ENCODE assay signal across 22 mouse cellular contexts in genomic region chr2:19633406-19633920, GRCm38 (mm10). TPM values are rescaled to one million over a fixed set of nuclear protein-coding genes. Genes with fewer than 3 reads are reported as not detected.
DNase-seq lines count a peak whose midpoint lies in the region; ATAC-seq lines count a peak whose summit lies in the region.
"Had no signal": no experiment of that assay in that cellular context is flagged by ENCODE, and none has a peak within 500 bp of the region (broad histone marks: within the 10 kb centered on the region; RNA-seq: fewer than 3 reads in every experiment).

No protein-coding gene starts in this region.

- H3K4me2 ChIP-seq in embryonic facial prominence, embryonic 14.5 days (ENCODE audit: low read depth, low read length) = no peak overlapping the region
- no peak overlapping the region for H3K4me2 ChIP-seq in midbrain, embryonic 14.5 days (ENCODE audit: low read length)
- H3K4me2 ChIP-seq in midbrain, embryonic 16.5 days (ENCODE audit: low read length) = no peak overlapping the region
- H3K4me2 ChIP-seq: embryonic facial prominence, embryonic 13.5 days; heart, embryonic 12.5 days; hindbrain, embryonic 15.5 days had no signal

- no peaks in the 10 kb centered on the region for H3K9me3 ChIP-seq in embryonic facial prominence, embryonic 14.5 days (ENCODE audit: control insufficient read depth, low read length)
- H3K9me3 ChIP-seq in embryonic facial prominence, embryonic 10.5 days = no peaks in the 10 kb centered on the region
- H3K9me3 ChIP-seq in midbrain, embryonic 14.5 days (ENCODE audit: control insufficient read depth, low read length) = no peaks in the 10 kb centered on the region
- no peaks in the 10 kb centered on the region for H3K9me3 ChIP-seq in midbrain, embryonic 16.5 days (replicated peaks; ENCODE audit: control insufficient read depth, low read length, poor library complexity, severe bottlenecking)
- H3K9me3 ChIP-seq: embryonic facial prominence, embryonic 13.5 days; forebrain, embryonic 10.5 days; hindbrain, embryonic 10.5 days; hindbrain, embryonic 15.5 days had no signal

- H3K36me3 ChIP-seq in embryonic facial prominence, embryonic 14.5 days (ENCODE audit: control insufficient read depth, insufficient read depth, low read length) = no peaks in the 10 kb centered on the region
- no peaks in the 10 kb centered on the region for H3K36me3 ChIP-seq in embryonic facial prominence, embryonic 10.5 days (replicated peaks)
- no peaks in the 10 kb centered on the region for H3K36me3 ChIP-seq in midbrain, embryonic 14.5 days (ENCODE audit: control insufficient read depth, insufficient read depth, low read length)
- H3K36me3 ChIP-seq in midbrain, embryonic 16.5 days (ENCODE audit: control insufficient read depth, insufficient read depth, low read length) = no peaks in the 10 kb centered on the region
- H3K36me3 ChIP-seq: embryonic facial prominence, embryonic 13.5 days; forebrain, embryonic 10.5 days; heart, embryonic 12.5 days; hindbrain, embryonic 10.5 days; hindbrain, embryonic 15.5 days had no signal

- no peak overlapping the region for H3K9ac ChIP-seq in embryonic facial prominence, embryonic 14.5 days (ENCODE audit: low read depth, low read length)
- H3K9ac ChIP-seq in midbrain, embryonic 14.5 days (replicated peaks; ENCODE audit: low read length) = no peak overlapping the region
- H3K9ac ChIP-seq in midbrain, embryonic 16.5 days (ENCODE audit: low read depth, low read length) = no peak overlapping the region
- H3K9ac ChIP-seq: embryonic facial prominence, embryonic 13.5 days; heart, embryonic 12.5 days; hindbrain, embryonic 15.5 days had no signal

- peak; percentile 20 for DNase-seq in embryonic facial prominence, embryonic 14.5 days (ENCODE audit: low spot score)
- no peak for DNase-seq in embryonic facial prominence, embryonic 10.5 days (ENCODE audit: low spot score)
- DNase-seq in midbrain, embryonic 14.5 days = peak; percentile 23
- DNase-seq in Muller cell, postnatal 12 days (ENCODE audit: inconsistent ontology term) = peak; percentile 91
- no peak for DNase-seq in adrenal gland, postnatal 10 days
- DNase-seq in liver = no peak
- DNase-seq: adrenal gland, adult 8-10 months; cerebellum, adult 11-12 months; cerebellum, adult 9-10 months; cerebellum, postnatal 25 days; gastrocnemius, adult 2 months; gastrocnemius, postnatal 25 days had no signal

- no peak for ATAC-seq in embryonic facial prominence, embryonic 14.5 days (ENCODE audit: low read depth)
- no peak for ATAC-seq in midbrain, embryonic 14.5 days (ENCODE audit: low FRiP score, low TSS enrichment)
- ATAC-seq in midbrain, embryonic 16.5 days = no peak
- ATAC-seq: forebrain, embryonic 14.5 days; inflammation-experienced regulatory T-cells, adult 6 months had no signal

- H3K27ac ChIP-seq in embryonic facial prominence, embryonic 14.5 days (replicated peaks; ENCODE audit: low read depth, low read length) = no peak overlapping the region
- H3K27ac ChIP-seq in embryonic facial prominence, embryonic 10.5 days (replicated peaks) = no peak overlapping the region
- H3K27ac ChIP-seq in midbrain, embryonic 14.5 days (replicated peaks; ENCODE audit: low read depth, low read length) = no peak overlapping the region
- no peak overlapping the region for H3K27ac ChIP-seq in midbrain, embryonic 16.5 days (ENCODE audit: low read length)
- H3K27ac ChIP-seq: embryonic facial prominence, embryonic 13.5 days; forebrain, embryonic 10.5 days; gastrocnemius, adult 2 months; hindbrain, embryonic 10.5 days; hindbrain, embryonic 15.5 days had no signal

- WGBS in embryonic facial prominence, embryonic 14.5 days = 80% methylated on average over 2 of the region's 2 CpGs
- 85% methylated on average over 2 of the region's 2 CpGs for WGBS in embryonic facial prominence, embryonic 10.5 days
- WGBS in midbrain, embryonic 14.5 days = 76% methylated on average over 2 of the region's 2 CpGs
- WGBS in midbrain, embryonic 16.5 days = 65% methylated on average over 2 of the region's 2 CpGs

- H3K4me3 ChIP-seq in embryonic facial prominence, embryonic 14.5 days (ENCODE audit: low read depth, low read length) = no peak overlapping the region
- no peak overlapping the region for H3K4me3 ChIP-seq in embryonic facial prominence, embryonic 10.5 days
- H3K4me3 ChIP-seq in midbrain, embryonic 14.5 days (replicated peaks; ENCODE audit: low read depth, low read length) = no peak overlapping the region
- H3K4me3 ChIP-seq in midbrain, embryonic 16.5 days (ENCODE audit: low read depth, low read length) = no peak overlapping the region
- H3K4me3 ChIP-seq: embryonic facial prominence, embryonic 13.5 days; erythroblast, embryonic 14.5 days; forebrain, embryonic 10.5 days; gastrocnemius, adult 2 months; heart, embryonic 12.5 days; hindbrain, embryonic 10.5 days; hindbrain, embryonic 15.5 days had no signal

- H3K27me3 ChIP-seq in embryonic facial prominence, embryonic 14.5 days (replicated peaks; ENCODE audit: control insufficient read depth, insufficient read depth, low read length) = no peaks in the 10 kb centered on the region
- H3K27me3 ChIP-seq in embryonic facial prominence, embryonic 10.5 days (replicated peaks; ENCODE audit: low read depth, poor library complexity, severe bottlenecking) = no peaks in the 10 kb centered on the region
- H3K27me3 ChIP-seq in midbrain, embryonic 14.5 days (ENCODE audit: control insufficient read depth, insufficient read depth, low read length) = no peaks in the 10 kb centered on the region
- H3K27me3 ChIP-seq in midbrain, embryonic 16.5 days (ENCODE audit: control insufficient read depth, insufficient read depth, low read depth, low read length) = no peaks in the 10 kb centered on the region
- H3K27me3 ChIP-seq: CH12.LX; embryonic facial prominence, embryonic 13.5 days; heart, embryonic 12.5 days; hindbrain, embryonic 15.5 days had no signal

- no peaks in the 10 kb centered on the region for H3K4me1 ChIP-seq in embryonic facial prominence, embryonic 14.5 days (ENCODE audit: control insufficient read depth, insufficient read depth, low read length)
- no peaks in the 10 kb centered on the region for H3K4me1 ChIP-seq in embryonic facial prominence, embryonic 10.5 days
- H3K4me1 ChIP-seq in midbrain, embryonic 14.5 days (ENCODE audit: control insufficient read depth, insufficient read depth, low read length) = no peaks in the 10 kb centered on the region
- H3K4me1 ChIP-seq in midbrain, embryonic 16.5 days (ENCODE audit: control insufficient read depth, insufficient read depth, low read length) = no peaks in the 10 kb centered on the region
- H3K4me1 ChIP-seq: embryonic facial prominence, embryonic 13.5 days; forebrain, embryonic 10.5 days; hindbrain, embryonic 10.5 days; hindbrain, embryonic 15.5 days had no signal

RNA-seq across cellular contexts. Expression of gene Otud1, which starts 24.1 kb away (rescaled TPM):
- polyA plus RNA-seq in embryonic facial prominence, embryonic 14.5 days (2014; fragmentation: Nextera tagmentation; extraction: Ambion mirVana) = 2.5 and 2.9 TPM in 2 replicates
- polyA plus RNA-seq in embryonic facial prominence, embryonic 10.5 days (2016; fragmentation: Nextera tagmentation; extraction: Ambion mirVana) = 0.26 and 0.61 TPM in 2 replicates
- polyA plus RNA-seq in midbrain, embryonic 14.5 days (2014; fragmentation: Nextera tagmentation; extraction: Ambion mirVana) = 1.1 and 1.7 TPM in 2 replicates
- polyA plus RNA-seq in midbrain, embryonic 16.5 days (2015; fragmentation: Nextera tagmentation; extraction: Ambion mirVana) = 0.80 and 1.1 TPM in 2 replicates
- total RNA-seq in adrenal gland, postnatal 10 days (2021) = 10 to 100 TPM in 1 of 2 experiments, 1 to 10 TPM in 1; 9.4 to 10.6 TPM

Comparison
In these comparisons a context has a peak if more than half of its experiments do, and no peak if none do; other contexts are left out.
1. DNase-seq: peak in embryonic facial prominence, embryonic 14.5 days (single experiment), midbrain, embryonic 14.5 days (single experiment) and Muller cell, postnatal 12 days (single experiment); none in embryonic facial prominence, embryonic 10.5 days (single experiment), adrenal gland, postnatal 10 days (single experiment) and liver (single experiment).